ENCODE assay signal across 8 mouse cellular contexts in genomic region chr11:20400302-20401234, GRCm38 (mm10).
DNase-seq lines count a peak whose midpoint lies in the region; ATAC-seq and TF ChIP-seq lines count a peak whose summit lies in the region.

No protein-coding gene starts in this region.

- ATAC-seq in frontal cortex, adult (ENCODE audit: low TSS enrichment), result peak; percentile 96
- ATAC-seq in hematopoietic stem cell, adult 5-6 weeks (replicated peaks in 1 of 2; ENCODE audit: insufficient read depth in 1 of 2, low FRiP score in 2 of 2, low TSS enrichment in 1 of 2, low read depth in 1 of 2, poor library complexity in 2 of 2, severe bottlenecking in 2 of 2), result peak; percentile 17 to 59; a peak in 3 of 4 replicates
- ATAC-seq in lung, embryonic 14.5 days (ENCODE audit: insufficient read depth), result peak; percentile 81

- peak overlapping the region; percentile 62 for H3K4me2 ChIP-seq in lung, embryonic 14.5 days

- H3K9ac ChIP-seq in lung, embryonic 14.5 days, result peak overlapping the region; percentile 9; the same call in 1 of the 2 replicates

- no peaks in the 10 kb centered on the region for H3K4me1 ChIP-seq in lung, embryonic 14.5 days (ENCODE audit: insufficient read depth)

- no peaks in the 10 kb centered on the region for H3K36me3 ChIP-seq in lung, embryonic 14.5 days (ENCODE audit: insufficient read depth)

- no peaks in the 10 kb centered on the region for H3K9me3 ChIP-seq in lung, embryonic 14.5 days (ENCODE audit: low read depth, low read length)

- WGBS in lung, embryonic 14.5 days, result 8% methylated on average over 32 of the region's 32 CpGs

- DNase-seq in MN1 (ENCODE audit: low spot score), result peak; percentile 93
- DNase-seq in cerebellum, adult 18-20 months, result peak; percentile 77
- DNase-seq in layer of hippocampus, adult 8-10 months (ENCODE audit: low spot score in 2 of 2), result peak; percentile 74 to 80
- peak; percentile 96 for DNase-seq in lung, embryonic 14.5 days
- DNase-seq in ovary, adult 18-20 months (ENCODE audit: low spot score), result peak; percentile 58
- DNase-seq in thymus, postnatal 14 days, result peak; percentile 63

- TF ChIP-seq CTCF in lung, embryonic 14.5 days (IDR thresholded peaks at IDR 0.05; ENCODE audit: low read depth), result peak; percentile 93

- H3K4me3 ChIP-seq in lung, embryonic 14.5 days (ENCODE audit: low read depth, low read length), result peak overlapping the region; percentile 20

- no peaks in the 10 kb centered on the region for H3K27me3 ChIP-seq in lung, embryonic 14.5 days (ENCODE audit: insufficient read depth, low read length)

- peak overlapping the region; percentile 63 for H3K27ac ChIP-seq in lung, embryonic 14.5 days (ENCODE audit: low read depth)

Comparison
In these comparisons a context has a peak if more than half of its experiments do, and no peak if none do; other contexts are left out.
1. Peak in every context shown above with its lines: DNase-seq, ATAC-seq, H3K4me3 ChIP-seq and H3K27ac ChIP-seq.
2. ATAC-seq: peak in every context shown above with its lines; median percentile 96 in frontal cortex, adult; 81 in lung, embryonic 14.5 days; 38 in hematopoietic stem cell, adult 5-6 weeks.